Mouse (Mus musculus): ENCODE measurements around the gene 6430571L13Rik. TPM values are rescaled to one million over a fixed set of nuclear protein-coding genes. Genes with fewer than 3 reads are reported as not detected.
"Not testable (repeated sequence)": the region's sequence is repeated elsewhere in the genome, so short reads cannot be mapped to it uniquely, and the experiment has no call there.

6430571L13Rik gene
- polyA plus RNA-seq, 1 experiment from 2014 or later = 0.28 TPM

- Histone ChIP-seq H3K4me3 (replicated peaks) (no peak overlapping the region), H3K9ac (no peak overlapping the region), H3K27ac (no peak overlapping the region), H3K9me3 (no peaks in the 10 kb centered on the region), H3K27me3 (replicated peaks) (no peaks in the 10 kb centered on the region), H3K4me2 (no peak overlapping the region), H3K36me3 (peaks cover 19% of the 10 kb centered on the region), H3K4me1 (peaks cover 24% of the 10 kb centered on the region)
- 92% methylated on average over 30 of the region's 30 CpGs for WGBS
- ATAC-seq (ENCODE audit: insufficient read depth, low FRiP score, low read depth) = no peak
These were observed 40.0 kb upstream of the 6430571L13Rik start for GRCm38 (mm10) chr9:107300224-107300973.

DNA sequence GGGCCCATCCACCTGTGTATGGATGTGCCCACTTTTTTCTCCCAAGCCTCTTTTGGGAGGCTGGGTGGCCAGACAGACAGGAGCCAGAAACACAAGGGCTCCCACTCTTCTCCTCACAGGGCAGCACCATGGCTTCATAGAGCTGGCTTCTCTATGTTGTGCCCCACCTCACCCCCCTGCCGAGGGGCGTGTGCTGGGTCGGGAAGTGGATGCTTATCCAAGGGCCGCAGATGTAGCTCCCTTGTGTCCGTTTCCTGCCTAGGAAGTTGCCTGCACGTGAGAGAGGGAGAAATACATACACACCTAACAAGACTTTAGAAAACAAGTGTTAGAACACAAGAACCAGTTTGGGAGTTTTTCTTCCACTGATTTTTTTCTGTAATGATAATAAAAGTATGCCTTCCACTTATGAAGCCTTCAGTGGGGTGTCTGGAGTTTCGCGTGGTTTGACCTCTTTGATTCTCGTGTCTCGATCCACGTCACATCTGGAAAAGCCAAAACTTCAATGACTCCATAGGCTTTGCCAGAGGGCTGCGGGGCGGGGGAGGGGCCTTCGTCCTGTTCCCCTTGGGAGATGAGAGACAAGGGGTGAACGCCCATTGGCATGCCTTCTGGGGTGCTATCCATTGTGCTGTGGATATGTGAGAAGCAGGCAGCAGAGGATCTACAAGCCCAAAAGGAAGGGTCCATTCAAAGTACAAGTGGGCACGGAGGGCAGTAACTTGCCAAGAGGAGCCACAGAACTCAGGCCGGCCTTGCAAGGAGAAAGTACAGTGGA is 38.7 kb upstream of the 6430571L13Rik start:
- Histone ChIP-seq H3K27ac (no peak overlapping the region), H3K4me2 (no peak overlapping the region), H3K36me3 (peaks cover 19% of the 10 kb centered on the region), H3K4me3 (replicated peaks) (no peak overlapping the region), H3K9ac (no peak overlapping the region), H3K4me1 (peaks cover 33% of the 10 kb centered on the region), H3K27me3 (replicated peaks) (no peaks in the 10 kb centered on the region), H3K9me3 (no peaks in the 10 kb centered on the region)
- WGBS = 80% methylated on average over 17 of the region's 17 CpGs
- no peak for ATAC-seq (ENCODE audit: insufficient read depth, low FRiP score, low read depth)

GRCm38 (mm10) chr9:107302592-107302991 is 37.8 kb upstream of the 6430571L13Rik start:
- 67% methylated on average over 7 of the region's 7 CpGs for WGBS

GRCm38 (mm10) chr9:107303121-107303820 is 37.1 kb upstream of the 6430571L13Rik start:
- H3K27ac ChIP-seq = no peak overlapping the region
- H3K4me2 ChIP-seq = no peak overlapping the region
- ATAC-seq (ENCODE audit: insufficient read depth, low FRiP score, low read depth) = no peak
- H3K36me3 ChIP-seq = peaks cover 19% of the 10 kb centered on the region
- peaks cover 39% of the 10 kb centered on the region for H3K4me1 ChIP-seq
- no peaks in the 10 kb centered on the region for H3K27me3 ChIP-seq (replicated peaks)
- no peak overlapping the region for H3K4me3 ChIP-seq (replicated peaks)
- no peak overlapping the region for H3K9ac ChIP-seq
- 64% methylated on average over 9 of the region's 9 CpGs for WGBS
- no peaks in the 10 kb centered on the region for H3K9me3 ChIP-seq

More at GRCm38 (mm10) chr9:107302592-107302991, 37.8 kb upstream of the 6430571L13Rik start:
- Histone ChIP-seq H3K36me3 (peaks cover 19% of the 10 kb centered on the region), H3K4me1 (peaks cover 38% of the 10 kb centered on the region), H3K27me3 (replicated peaks) (no peaks in the 10 kb centered on the region), H3K4me3 (replicated peaks) (no peak overlapping the region), H3K4me2 (no peak overlapping the region), H3K27ac (no peak overlapping the region), H3K9ac (no peak overlapping the region), H3K9me3 (no peaks in the 10 kb centered on the region)
- ATAC-seq (ENCODE audit: insufficient read depth, low FRiP score, low read depth) = no peak

DNA sequence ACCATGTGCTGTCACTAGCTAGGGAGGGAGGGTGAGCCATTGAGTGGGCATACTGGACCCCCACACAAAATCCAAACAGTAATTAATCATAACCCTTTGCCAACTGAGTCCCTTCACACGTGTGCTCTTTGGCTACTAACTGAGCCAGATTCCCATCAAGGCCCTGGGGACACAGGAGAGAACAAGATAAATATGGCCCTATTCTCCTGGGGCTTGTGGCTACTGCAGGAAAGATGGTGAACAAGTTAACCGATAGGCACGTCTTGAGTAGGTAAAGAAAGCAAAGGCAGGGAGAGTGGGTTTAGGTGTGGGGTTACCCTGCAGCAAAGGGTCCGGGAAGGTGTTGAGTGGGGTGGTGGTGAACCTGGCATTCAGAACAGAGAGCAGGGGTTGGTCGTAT is 36.5 kb upstream of the 6430571L13Rik start:
- Histone ChIP-seq H3K9ac (no peak overlapping the region), H3K27ac (no peak overlapping the region), H3K4me2 (no peak overlapping the region), H3K36me3 (peaks cover 19% of the 10 kb centered on the region), H3K9me3 (no peaks in the 10 kb centered on the region), H3K4me3 (replicated peaks) (no peak overlapping the region), H3K4me1 (peaks cover 38% of the 10 kb centered on the region), H3K27me3 (replicated peaks) (no peaks in the 10 kb centered on the region)
- WGBS = 83% methylated on average over 5 of the region's 5 CpGs
- no peak for ATAC-seq (ENCODE audit: insufficient read depth, low FRiP score, low read depth)

GRCm38 (mm10) chr9:107304383-107304782 is 36.0 kb upstream of the 6430571L13Rik start:
- Histone ChIP-seq H3K4me3 (replicated peaks) (no peak overlapping the region), H3K27me3 (replicated peaks) (no peaks in the 10 kb centered on the region), H3K4me1 (peaks cover 38% of the 10 kb centered on the region), H3K9ac (no peak overlapping the region), H3K4me2 (no peak overlapping the region), H3K27ac (no peak overlapping the region), H3K36me3 (peaks cover 19% of the 10 kb centered on the region), H3K9me3 (no peaks in the 10 kb centered on the region)
- ATAC-seq (ENCODE audit: insufficient read depth, low FRiP score, low read depth) = no peak
- WGBS = 81% methylated on average over 3 of the region's 3 CpGs

DNA sequence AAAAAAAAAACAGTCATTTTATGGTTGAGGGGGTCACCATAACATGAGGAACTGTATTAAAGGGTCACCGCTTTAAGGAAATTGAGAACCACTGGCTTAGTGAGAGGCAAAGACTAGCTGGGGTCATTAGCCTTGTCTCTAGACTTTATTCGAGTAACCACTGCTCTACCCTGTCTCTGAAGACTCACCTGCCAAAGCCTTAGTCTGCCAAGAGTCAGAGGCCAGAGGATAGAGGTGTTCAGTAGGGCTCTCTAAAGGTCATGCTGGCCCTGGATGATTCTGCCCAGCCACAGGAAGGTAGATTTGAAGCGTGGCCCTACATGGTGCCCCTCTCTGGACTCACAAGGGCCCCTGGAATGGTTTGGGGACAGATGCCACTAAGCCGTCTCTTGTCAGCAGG is 35.4 kb upstream of the 6430571L13Rik start:
- WGBS = 73% methylated on average over 4 of the region's 4 CpGs
- Histone ChIP-seq H3K27ac (peak overlapping the region; percentile 89), H3K9me3 (no peaks in the 10 kb centered on the region), H3K4me3 (replicated peaks) (no peak overlapping the region), H3K36me3 (peaks cover 19% of the 10 kb centered on the region), H3K27me3 (replicated peaks) (no peaks in the 10 kb centered on the region), H3K9ac (no peak overlapping the region), H3K4me2 (no peak overlapping the region), H3K4me1 (peaks cover 35% of the 10 kb centered on the region)
- ATAC-seq (ENCODE audit: insufficient read depth, low FRiP score, low read depth) = no peak

DNA sequence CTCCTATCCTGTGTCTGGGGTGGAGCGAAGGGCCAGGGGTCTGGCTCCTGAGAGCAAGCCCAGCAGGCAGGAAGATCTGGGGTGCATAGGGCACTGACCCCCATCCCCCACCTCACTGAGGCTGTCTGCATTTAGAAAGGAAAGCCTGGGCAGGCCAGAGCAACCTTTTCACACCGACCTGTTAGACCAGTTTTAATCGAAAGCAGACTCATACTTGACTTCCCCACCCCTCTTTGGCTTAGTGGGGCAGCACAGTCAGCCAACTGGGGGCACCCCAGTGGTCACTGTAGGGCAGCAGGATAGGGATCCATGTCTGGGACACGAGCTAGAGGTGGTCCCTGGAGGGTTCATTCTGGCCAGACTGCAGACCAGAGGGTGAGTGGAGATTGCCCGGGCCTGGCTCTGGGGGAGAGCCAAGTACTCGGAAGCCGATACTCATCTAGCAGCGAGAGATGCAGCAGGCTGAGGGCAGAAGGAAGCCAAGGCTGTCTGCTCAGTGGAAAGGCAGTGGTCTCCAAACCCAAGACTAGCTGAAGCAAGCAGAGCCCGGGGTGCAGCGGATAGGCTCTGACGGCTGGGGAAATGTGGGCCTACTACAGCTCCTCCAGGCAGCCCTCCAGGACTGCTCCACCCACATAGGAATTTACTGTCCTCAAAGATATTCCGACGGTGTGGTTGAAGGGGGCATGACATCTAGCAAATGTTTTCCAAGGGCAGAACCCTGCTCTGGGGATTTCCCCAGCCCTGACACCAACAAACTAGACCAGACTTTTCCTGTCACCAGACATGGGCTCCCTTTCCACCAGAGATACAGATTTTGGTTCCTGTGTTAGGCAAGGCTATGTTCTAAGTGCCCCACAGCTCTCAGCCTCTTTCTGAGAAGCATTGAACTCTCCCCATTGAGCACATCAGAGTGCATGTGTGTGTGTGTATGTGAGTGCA is 34.5 kb upstream of the 6430571L13Rik start:
- H3K9ac ChIP-seq = no peak overlapping the region
- WGBS = 45% methylated on average over 13 of the region's 13 CpGs
- peak; percentile 51 for ATAC-seq (ENCODE audit: insufficient read depth, low FRiP score, low read depth)
- H3K36me3 ChIP-seq = peaks cover 12% of the 10 kb centered on the region
- H3K4me2 ChIP-seq = peak overlapping the region; percentile 17; the same call in 1 of the 2 replicates
- H3K9me3 ChIP-seq = no peaks in the 10 kb centered on the region
- peak overlapping the region; percentile 8; the same call in 1 of the 2 replicates for H3K4me3 ChIP-seq (replicated peaks)
- peak overlapping the region; percentile 89 for H3K27ac ChIP-seq
- H3K4me1 ChIP-seq = peaks cover 34% of the 10 kb centered on the region
- no peaks in the 10 kb centered on the region for H3K27me3 ChIP-seq (replicated peaks)

- ATAC-seq (ENCODE audit: insufficient read depth, low FRiP score, low read depth); H3K4me3 ChIP-seq (replicated peaks); H3K36me3 ChIP-seq; H3K9me3 ChIP-seq; H3K4me2 ChIP-seq; H3K27me3 ChIP-seq (replicated peaks); H3K9ac ChIP-seq: not testable (repeated sequence)
- Histone ChIP-seq H3K4me1 (peaks cover 34% of the 10 kb centered on the region), H3K27ac (peak overlapping the region; percentile 89)
- 100% methylated on average over 1 of the region's 1 CpGs for WGBS
These were observed 33.7 kb upstream of the 6430571L13Rik start for GRCm38 (mm10) chr9:107306673-107307072.

GRCm38 (mm10) chr9:107307099-107307872 is 33.1 kb upstream of the 6430571L13Rik start:
- H3K36me3 ChIP-seq = no peaks in the 10 kb centered on the region
- WGBS = 73% methylated on average over 11 of the region's 11 CpGs
- no peaks in the 10 kb centered on the region for H3K9me3 ChIP-seq
- no peaks in the 10 kb centered on the region for H3K27me3 ChIP-seq (replicated peaks)
- H3K4me2 ChIP-seq = no peak overlapping the region; the same call in 1 of the 2 replicates
- peak; percentile 15; the same call in 1 of the 2 replicates for ATAC-seq (ENCODE audit: insufficient read depth, low FRiP score, low read depth)
- peaks cover 34% of the 10 kb centered on the region for H3K4me1 ChIP-seq
- no peak overlapping the region for H3K9ac ChIP-seq
- H3K4me3 ChIP-seq (replicated peaks) = no peak overlapping the region
- peak overlapping the region; percentile 90 for H3K27ac ChIP-seq

Data from stomach, embryonic 15.5 days (tissue).